Mouse (Mus musculus): Measurements from ENCODE around the gene Wdr70.

GRCm38 (mm10) chr15:7865305-7865704 is 233.7 kb downstream of the Wdr70 start:
- TF ChIP-seq CTCF (IDR thresholded peaks at IDR 0.05; ENCODE audit: low read depth), result no peak
- TF ChIP-seq EP300 (IDR thresholded peaks at IDR 0.05; ENCODE audit: low read depth), result no peak

All from liver, embryonic 14.5 days (tissue).